Mouse (Mus musculus) heart, adult 18-20 months (tissue): ENCODE results near the gene Rgs6. TPM values are rescaled to one million over a fixed set of nuclear protein-coding genes. Genes with fewer than 3 reads are reported as not detected.

Source experiments
- DNase-seq, 2 experiments: peaks; one replicate each; pipeline ENCODE4 v3.0.0; 2021 to 2022; ENCODE audit warnings: mixed read lengths in 1 of 2
- total RNA-seq, 2 experiments: library from RNA; stranded (reverse); gene quantifications; 2 replicates each; pipeline ENCODE4 v1.2.3; 2021

Rgs6 gene
- total RNA-seq, 2 experiments from 2014 or later, result 8.8 to 11.5 TPM

GRCm38 (mm10) chr12:83092001-83092400 is 503.9 kb downstream of the Rgs6 start:
- DNase-seq, result no peak

GRCm38 (mm10) chr12:83097787-83098186 is 509.7 kb downstream of the Rgs6 start:
- DNase-seq, result no peak

GRCm38 (mm10) chr12:83098646-83099371 is 510.7 kb downstream of the Rgs6 start:
- no peak for DNase-seq

- no peak for DNase-seq
These were observed 511.8 kb downstream of the Rgs6 start for GRCm38 (mm10) chr12:83099920-83100319.

GRCm38 (mm10) chr12:83100413-83100812 is 512.3 kb downstream of the Rgs6 start:
- DNase-seq, result peak; percentile 87 to 89

GRCm38 (mm10) chr12:83100848-83101247 is 512.8 kb downstream of the Rgs6 start:
- DNase-seq, result peak in 1 of 2 experiments; percentile 16

- DNase-seq, result peak in 1 of 2 experiments; percentile 35
These were observed 517.5 kb downstream of the Rgs6 start for GRCm38 (mm10) chr12:83105514-83106119.

- no peak for DNase-seq
These were observed 518.0 kb downstream of the Rgs6 start for GRCm38 (mm10) chr12:83106120-83106517.

GRCm38 (mm10) chr12:83109486-83109885 is 521.4 kb downstream of the Rgs6 start:
- no peak for DNase-seq

GRCm38 (mm10) chr12:83109891-83110630 is 522.0 kb downstream of the Rgs6 start:
- peak; percentile 53 to 64 for DNase-seq

GRCm38 (mm10) chr12:83110711-83111110 is 522.6 kb downstream of the Rgs6 start:
- no peak for DNase-seq

GRCm38 (mm10) chr12:83112283-83112682 is 524.2 kb downstream of the Rgs6 start:
- DNase-seq, result no peak

GRCm38 (mm10) chr12:83112901-83113628 is 525.0 kb downstream of the Rgs6 start:
- DNase-seq, result no peak

- no peak for DNase-seq
These were observed 525.9 kb downstream of the Rgs6 start for GRCm38 (mm10) chr12:83113971-83114370.

GRCm38 (mm10) chr12:83114396-83115053 is 526.4 kb downstream of the Rgs6 start:
- peak; percentile 51 to 86 for DNase-seq

GRCm38 (mm10) chr12:83124111-83124510 is 536.0 kb downstream of the Rgs6 start:
- no peak for DNase-seq

- DNase-seq, result no peak
These were observed 537.2 kb downstream of the Rgs6 start for GRCm38 (mm10) chr12:83125284-83125683.

- DNase-seq, result no peak
These were observed 538.8 kb downstream of the Rgs6 start for GRCm38 (mm10) chr12:83126923-83127322.

- no peak for DNase-seq
These were observed 539.9 kb downstream of the Rgs6 start for GRCm38 (mm10) chr12:83127955-83128354.

GRCm38 (mm10) chr12:83128606-83129005 is 540.5 kb downstream of the Rgs6 start:
- DNase-seq, result no peak

- no peak for DNase-seq
These were observed 543.3 kb downstream of the Rgs6 start for GRCm38 (mm10) chr12:83131405-83131804.

GRCm38 (mm10) chr12:83133827-83134226 is 545.7 kb downstream of the Rgs6 start:
- peak; percentile 83 to 85 for DNase-seq
